Mouse (Mus musculus) thymus, postnatal 14 days (tissue): ENCODE measurements around the gene Dlgap3.

Experiments
- DNase-seq: peaks from one replicate; pipeline ENCODE4 v3.0.0; 2021

Dlgap3 gene

DNA sequence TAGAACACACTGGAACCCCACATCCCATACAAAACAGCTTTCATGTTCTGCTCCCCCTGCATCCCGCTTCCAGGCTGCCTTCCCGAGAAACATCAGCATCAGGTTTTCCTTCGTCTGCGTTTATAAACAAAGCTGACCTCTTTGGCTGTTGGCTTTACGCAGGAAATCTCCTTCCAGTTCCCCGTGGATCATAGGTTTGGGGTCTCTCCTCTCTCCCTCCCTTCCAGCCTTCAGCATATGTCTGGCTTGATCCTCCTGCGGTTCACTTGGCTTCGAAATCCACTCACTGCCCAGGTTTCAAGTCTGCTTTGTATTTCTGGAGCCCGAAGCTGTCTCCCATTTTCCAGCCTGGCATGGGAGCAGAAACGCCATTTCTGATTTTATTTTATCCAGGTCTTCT is 54.3 kb downstream of the Dlgap3 start:
- no peak for DNase-seq

DNA sequence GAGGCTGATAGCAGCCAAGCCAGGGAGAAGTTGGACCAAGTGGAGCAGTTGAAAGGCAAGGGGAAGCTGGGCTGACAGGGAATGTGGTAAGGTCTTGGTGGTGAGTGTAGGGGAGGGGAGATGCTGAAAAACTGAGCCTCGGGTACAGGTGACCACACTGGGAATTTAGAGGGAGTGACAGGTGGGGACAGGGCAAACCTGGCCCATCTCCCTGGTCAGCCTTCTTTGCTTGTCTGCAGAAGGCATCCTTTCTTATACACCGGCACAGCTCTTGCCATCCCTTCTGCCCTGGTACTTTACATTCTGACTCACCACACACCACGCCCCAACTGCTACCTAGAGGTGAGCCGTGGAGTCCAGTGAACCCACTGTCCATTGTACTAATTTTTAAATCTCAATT is 54.8 kb downstream of the Dlgap3 start:
- no peak for DNase-seq

DNA sequence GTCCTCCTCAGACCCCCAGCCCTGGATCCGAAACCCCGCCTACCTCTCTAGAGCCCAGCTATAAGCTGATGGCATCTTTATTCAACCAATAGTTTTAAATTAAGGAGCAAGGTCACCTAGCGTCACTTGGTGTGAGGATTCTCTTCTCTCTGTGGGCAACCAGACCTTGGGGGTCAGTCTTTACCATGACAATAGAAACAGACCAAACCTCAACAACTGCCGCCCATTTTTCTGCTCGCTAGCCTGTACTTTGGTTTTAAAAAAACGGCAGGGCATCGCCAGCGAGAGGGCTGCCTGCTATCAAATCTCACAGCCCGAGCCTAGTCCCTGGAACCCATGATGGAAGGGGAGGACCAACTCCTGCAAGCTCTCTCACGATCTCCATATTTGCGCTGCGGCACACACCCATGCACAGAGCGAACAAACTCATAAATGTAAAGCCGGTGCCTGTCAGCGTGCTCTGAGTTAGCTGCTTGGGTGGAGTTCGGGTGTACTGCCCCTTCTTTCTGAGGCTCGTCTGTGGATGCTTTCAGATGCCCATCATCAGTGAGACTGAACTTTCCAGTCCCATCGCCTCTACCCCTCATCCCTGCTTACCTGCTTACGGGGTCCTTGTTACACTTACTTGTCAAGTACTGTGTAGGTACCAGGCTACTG is 55.6 kb downstream of the Dlgap3 start:
- no peak for DNase-seq

DNA sequence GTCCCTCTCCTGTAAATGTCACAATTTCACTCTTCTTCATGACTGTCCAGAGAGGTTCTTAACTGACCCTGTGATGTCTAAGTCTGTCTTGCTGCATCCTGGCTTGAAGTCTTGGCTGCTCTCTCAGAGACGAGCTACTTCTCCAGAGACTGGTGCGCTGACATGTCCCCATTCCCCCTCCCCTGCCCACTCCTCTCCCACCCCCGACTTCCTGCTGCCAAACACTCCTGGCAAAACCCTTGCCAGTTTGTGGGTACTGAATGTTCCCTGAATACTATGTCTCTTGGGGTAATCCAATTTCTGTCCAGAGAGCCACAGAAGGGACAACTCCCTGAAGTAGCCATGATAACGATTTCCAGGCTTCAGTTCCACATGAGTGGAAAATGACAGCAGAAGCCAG is 57.1 kb downstream of the Dlgap3 start:
- no peak for DNase-seq

DNA sequence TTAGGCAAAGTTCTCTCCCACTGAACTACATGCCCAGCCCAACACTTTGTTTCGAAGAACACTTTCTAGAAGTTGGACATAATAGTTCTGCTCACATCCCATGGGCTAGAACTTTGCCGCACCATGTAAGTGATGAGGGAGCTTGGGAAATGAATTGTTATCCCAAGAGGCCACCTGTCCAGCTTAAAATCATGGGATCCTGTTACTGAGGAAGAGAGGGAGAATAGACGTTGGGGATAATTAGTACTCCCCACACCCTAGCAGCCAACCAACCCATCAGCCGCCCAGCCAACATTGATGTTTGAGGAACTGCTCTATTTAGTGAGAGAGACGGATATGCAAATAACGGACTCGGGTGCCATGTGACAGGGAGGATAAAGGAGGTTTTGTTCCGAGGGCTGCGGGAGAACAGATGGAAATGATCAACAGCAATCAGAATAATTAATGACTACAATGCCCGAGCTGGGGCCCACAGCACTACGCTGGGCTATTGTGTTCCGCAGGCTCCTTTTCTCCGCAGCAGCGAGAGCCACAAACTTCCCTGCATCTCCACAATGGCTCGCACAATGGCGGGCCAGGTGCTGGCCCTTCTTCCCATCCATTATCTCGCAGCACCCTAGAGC is 58.2 kb downstream of the Dlgap3 start:
- no peak for DNase-seq

DNA sequence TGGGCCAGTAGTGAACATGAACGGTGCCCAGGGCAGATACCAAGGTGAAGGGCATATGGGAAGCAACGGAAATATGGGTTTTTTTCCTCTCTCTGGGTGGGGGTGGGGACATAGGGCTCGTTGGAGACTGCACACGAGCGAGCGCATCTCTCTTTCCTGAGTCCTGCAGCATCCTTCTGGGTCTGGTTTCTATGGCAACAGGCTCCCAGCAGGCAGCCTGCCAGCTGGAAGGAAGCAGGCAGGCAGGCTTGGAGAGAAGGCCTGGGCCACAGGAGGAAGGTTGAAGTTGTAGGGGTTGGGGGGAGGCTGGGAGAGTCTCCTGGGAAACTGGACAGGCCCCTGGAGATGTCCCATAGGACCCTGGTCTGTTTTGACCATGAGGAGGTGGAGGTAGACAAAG is 63.0 kb downstream of the Dlgap3 start:
- DNase-seq: no peak

DNA sequence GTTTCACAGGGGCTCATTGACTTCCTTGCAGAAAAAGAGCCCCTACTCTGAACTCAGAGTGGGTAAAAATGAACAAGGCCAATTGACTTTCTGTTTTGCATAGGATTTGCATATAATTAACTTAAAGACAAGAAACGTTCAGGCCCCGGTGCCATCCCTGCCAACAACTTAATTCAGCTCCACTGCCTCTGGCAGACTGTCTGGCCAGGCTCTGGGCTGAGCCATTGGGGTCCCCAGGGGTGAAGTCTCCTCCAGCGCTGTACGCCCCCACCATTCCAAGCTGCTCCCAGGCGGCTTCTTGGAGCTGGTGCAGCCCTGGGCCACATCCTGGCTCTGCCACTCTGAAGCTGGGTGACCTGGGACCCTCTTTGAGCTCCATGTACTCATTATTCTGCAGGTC is 63.5 kb downstream of the Dlgap3 start:
- DNase-seq: no peak

DNA sequence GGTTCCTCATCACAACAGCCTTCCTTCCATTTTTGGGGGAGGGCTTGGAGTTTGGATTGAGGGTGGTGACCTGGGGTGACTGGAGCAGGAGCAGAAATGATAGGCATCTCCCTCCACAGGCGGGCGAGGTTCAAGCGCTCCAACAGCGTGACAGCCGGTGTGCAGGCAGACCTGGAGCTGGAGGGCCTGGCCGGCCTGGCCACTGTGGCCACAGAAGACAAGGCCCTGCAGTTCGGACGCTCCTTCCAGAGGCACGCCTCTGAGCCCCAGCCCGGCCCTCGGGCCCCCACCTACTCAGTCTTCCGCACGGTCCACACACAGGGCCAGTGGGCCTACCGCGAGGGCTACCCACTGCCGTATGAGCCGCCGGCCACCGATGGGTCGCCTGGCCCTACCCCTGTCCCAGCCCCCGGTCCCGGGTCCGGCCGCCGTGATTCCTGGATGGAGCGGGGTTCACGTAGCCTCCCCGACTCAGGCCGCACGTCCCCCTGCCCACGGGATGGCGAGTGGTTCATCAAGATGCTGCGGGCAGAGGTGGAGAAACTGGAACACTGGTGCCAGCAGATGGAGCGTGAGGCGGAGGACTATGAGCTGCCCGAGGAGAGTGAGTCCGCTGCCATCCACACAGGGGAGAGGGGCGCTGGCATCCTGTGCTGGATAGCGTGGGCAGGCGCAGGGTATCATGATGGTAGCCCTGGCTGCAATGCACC is 64.6 kb downstream of the Dlgap3 start:
- DNase-seq: no peak

DNA sequence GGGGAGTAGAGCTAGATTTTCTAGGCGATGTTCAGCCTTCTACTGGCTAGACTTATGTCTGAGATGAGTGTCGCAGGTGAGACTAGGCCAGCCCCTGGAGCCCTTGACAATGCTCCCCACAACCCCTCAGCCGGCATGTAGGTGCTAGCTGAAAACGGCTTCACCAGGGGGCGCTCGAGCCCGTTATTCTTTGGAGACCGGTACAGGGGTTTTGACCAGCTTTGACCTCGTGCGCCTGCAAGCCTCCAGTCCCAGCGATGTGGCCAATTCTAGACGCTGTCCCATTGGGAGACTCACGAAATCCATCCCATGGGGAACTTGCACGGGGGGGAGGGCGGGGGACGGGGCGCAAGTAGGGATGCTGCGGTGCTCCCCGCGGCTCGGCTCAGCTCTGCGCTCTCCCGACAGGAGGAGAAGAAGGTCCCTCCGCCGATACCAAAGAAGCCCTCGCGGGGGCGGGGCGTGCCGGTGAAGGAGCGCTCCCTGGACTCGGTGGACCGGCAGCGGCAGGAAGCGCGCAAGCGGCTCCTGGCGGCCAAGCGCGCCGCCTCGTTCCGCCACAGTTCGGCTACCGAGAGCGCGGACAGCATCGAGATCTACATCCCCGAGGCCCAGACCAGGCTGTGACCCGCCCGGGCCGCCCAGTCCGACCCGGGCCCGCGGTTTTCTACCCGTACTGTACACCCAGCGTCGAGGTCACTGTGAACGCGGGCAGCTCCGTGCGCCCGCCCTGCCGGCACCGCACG is 66.9 kb downstream of the Dlgap3 start:
- DNase-seq: peak; percentile 92

DNA sequence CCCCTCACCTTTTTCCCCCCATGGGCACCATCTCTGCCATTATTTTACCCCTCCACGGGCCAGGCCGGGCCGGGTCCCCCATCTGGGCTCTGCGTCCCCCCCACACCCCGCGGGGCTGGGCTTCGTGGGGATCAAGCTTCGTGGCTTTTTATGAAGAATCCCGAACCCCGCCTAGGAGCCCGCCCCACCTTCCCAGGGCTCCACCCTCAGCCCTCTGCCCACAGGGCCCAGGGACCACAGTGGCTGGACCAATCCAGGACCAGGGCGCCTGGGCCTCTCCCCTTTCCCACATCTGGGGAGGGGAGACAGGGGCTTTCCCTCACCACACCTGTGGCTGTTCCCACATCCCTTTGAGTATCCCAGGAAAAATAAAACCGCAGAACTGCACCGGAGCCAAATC is 67.6 kb downstream of the Dlgap3 start:
- peak; percentile 40 for DNase-seq

DNA sequence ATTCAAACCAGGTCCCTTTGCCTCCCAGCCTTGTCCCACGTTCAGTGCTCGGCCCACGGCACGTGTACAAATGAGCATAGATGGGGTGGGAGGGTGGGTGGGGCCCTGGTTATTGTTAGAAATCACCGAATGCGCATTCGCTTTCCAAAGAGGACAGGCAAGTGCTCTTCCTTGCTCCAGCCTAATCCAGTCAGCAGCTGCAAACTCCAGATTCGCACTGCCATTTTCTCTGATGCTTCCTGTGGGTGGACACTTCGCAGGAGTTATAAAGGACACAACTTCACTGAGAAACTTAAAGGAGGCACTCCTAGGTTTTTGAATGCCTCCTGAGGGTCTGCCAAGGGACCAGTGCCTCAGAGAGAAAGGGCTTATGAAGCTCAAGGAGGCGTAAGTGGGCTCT is 68.3 kb downstream of the Dlgap3 start:
- no peak for DNase-seq

DNA sequence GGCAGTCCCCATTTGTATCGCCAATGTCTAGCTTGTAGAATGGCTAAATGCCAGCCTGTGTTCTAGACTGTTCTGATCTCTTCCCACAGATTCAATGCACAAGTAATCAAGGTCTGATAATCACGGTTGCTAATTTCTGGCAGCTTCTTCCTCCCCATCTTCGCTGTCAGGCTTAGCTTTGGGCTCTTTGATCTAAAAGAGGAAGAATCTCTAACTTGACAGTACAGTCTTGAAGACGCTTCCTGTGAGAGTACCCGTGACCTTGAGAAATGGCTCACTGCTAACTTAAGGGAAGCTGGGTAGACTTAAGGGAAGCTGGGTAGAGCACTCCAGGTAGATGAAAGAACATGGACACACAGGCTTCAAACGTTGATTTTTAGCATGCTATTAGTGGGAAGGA is 73.7 kb downstream of the Dlgap3 start:
- DNase-seq: peak; percentile 24

DNA sequence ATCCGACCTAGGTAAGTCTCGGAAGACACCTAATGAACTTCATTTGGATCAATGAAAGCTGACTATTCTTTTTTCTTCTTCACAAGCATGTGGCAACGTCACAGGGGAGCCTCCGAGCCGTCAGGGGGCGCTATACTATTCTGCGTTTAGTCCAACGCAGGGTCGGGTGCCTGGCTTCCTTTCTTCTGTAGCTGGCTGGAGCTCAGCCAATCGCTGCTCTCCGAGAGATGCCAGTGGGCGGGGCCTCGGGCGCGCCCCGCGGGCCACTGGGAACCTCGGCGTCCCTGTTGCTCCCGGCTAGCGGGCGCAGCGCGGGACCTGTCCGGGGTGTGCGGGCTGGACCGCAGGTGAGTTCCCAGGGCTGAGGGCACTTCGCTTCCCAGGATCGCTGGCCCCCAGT is 74.5 kb downstream of the Dlgap3 start, which contains the start of gene Smim12:
Smim12 (plus strand) TSS at position 233 of the 400 bp plus-strand sequence.
- peak; percentile 99 for DNase-seq

DNA sequence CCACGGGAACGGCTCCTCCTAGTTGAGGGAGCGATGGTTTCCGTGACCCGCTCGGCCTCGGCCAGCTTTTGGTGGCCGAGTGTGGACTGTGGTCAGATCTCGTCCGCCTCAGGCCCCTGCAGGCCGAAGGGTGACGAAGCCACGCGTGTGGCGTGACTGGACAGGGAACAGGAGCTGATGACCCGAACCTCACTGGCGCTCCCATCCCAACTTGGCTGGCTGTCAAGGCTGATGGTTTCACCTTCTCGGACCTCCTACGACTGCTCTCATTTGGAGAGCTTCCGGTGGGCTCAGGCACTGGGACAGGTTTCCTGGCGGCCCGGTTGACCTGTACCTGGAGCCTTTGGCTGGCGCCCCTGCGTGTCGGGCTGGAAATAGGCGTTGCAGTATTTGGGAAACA is 74.9 kb downstream of the Dlgap3 start:
- DNase-seq: no peak

DNA sequence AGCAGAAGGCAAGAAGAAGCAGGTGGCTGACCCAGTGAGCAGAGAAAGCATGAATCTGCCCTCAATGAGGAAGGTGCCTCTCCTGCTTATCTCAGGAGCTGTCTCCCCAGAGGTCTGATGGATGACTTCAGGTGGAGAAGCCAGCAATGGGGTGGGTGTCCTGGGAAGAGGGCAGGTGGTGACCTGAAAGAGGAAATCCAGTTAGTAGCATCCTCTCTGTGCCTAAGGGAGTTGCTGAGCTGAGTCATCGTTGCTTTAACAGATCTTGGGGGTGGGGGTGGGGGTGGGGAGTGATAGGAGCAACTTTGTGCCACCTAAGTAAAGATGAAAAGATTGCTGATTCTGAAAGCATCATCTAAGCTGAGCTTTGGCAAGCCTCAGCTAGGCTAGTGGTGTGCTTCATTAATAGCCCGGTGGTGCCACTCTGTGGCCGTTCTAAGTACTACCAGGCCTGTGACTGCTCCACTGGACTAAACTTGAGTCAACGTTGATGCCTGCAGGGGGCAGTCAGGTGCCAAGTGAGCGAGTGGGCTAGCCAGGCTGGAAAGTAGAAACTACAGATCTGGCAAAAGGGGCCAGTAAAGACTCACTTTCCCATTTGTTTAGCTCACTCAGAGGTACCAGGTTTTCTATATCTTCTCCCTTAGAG is 80.8 kb downstream of the Dlgap3 start:
- DNase-seq: peak; percentile 93

DNA sequence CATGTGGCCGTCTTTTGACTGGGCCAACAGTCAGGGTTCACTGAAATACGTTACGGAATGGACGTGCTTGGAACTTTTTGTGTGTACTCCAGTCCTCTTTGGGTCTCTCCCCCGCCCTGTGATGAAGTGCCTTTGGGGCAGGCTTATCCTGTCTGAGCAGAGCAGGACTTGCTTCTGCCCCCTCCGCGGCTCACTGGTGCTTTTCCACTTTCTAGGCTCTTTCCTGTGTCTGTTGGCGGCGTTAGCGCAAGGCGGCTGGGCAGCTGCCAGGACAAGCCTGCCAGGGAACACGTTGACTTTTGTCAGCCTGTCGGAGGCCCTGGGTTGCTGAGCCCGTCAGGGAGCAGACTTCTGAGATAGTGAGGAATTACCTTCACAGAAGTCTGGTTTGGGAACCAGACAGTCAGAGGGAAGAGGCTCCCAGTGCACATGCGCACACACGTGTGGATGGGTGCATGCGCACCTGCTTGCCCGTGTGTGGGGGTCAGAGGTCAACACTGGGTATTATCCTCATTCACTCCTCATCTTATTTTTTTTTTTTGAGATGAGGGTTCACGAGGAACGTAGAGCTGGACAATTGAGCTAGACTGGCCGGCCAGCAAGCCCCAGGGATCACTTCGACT is 83.1 kb downstream of the Dlgap3 start:
- DNase-seq: no peak

DNA sequence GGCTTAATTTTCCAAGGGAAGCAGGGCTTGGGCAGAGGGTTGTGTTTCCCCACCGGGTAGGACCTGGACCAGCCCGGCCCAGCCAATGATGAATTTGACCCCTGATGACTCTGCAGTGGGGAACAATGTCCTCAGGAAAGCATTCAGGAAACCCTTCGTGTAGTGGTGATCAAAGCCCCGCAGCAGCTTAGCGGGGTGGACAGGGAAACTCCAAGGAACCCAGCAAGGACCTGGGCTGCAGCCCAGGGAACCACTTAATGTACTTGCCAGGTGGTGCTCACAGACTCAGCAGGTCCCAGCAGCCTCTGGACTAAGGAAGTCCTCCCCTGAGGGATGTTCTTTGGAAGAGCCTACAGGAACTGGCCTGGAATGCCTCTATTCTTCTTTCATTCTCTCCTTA is 87.7 kb downstream of the Dlgap3 start:
- no peak for DNase-seq

DNA sequence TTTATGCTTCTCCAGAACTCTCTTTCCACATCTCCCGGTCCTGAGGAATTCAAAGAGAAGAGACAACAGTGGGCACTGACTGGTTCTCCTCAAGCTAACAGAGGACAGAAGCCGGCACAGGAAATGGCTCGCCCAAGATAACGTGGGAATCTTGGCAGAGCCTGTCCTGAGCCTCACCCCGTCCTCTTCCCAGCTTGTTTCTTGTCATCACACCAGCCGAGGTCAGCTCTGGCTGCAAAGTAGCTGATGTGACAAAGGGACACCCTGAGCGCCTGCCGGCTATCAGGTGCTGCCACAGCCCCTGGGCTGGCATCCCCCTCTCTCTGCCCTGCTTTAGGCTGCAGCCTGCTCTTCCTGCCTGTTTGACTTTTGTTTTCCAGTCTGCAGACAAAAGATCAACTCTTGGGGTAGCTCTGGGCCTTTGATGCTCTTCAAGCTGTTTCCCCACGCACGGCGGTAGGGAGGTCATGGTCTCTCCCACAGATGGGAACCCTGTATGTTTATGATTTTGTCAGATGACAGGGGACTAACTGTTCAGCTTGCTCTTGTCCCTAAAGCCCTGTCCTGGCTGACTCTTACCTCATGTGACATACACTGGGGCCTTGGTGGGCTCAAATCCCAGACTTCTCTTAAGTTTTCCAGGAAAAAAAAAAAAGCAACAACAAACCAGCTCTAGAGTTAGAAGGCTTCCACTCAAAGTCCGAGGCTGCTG is 89.3 kb downstream of the Dlgap3 start:
- no peak for DNase-seq

DNA sequence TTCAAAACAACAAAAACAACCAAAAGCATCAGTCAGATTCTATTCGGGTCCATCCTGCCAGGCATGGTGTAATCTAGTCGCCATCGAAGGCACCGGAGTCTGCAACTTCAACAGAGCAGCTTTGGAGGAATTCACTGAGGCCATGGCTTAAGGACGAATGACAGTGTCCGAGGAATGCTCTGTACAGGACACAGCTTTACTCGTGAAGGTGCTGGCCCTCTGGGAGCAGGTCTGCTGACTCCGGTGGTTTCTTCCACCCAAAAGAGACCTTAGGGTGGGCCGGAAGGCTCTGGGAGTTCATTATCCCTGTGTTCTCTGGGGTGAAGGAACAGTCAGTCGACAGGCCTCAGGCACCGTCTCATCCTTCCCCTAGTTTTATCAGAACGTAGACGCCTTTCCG is 92.6 kb downstream of the Dlgap3 start:
- no peak for DNase-seq

DNA sequence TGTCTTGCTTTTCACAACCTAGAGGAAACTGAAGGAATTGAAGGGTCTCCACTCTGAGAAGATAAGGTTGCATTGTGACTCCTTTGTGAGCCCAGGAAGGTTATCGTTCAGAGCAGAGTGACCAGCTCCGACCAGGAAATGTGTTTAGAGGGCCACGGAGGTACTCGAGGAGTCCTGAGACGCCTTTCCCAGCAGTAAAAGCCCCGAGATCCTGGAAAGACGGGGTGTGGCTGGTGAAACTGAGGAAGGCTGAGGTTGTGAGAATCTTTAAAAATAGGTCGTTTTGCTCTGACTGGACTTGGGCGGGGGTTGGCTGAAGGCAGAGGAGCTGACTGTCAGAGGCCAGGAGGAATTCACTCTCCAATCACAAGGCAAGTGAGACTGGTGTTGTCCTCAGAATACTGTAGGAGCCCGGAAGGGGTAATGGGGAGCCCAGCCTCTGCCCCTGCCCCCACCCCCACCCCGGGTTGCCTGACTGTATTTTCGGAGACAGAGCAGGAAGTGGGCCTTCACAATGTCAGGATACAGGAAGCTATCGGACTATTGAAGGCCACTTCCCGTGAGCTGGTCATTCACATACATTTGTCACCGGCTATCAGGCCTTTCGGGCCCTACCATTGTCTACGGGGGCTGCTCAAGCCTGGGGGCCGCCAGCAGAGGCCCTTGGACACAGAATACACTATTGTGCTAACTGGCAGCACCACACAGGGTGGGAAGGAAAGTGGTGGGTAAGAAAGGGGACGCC is 94.6 kb downstream of the Dlgap3 start:
- DNase-seq: no peak

DNA sequence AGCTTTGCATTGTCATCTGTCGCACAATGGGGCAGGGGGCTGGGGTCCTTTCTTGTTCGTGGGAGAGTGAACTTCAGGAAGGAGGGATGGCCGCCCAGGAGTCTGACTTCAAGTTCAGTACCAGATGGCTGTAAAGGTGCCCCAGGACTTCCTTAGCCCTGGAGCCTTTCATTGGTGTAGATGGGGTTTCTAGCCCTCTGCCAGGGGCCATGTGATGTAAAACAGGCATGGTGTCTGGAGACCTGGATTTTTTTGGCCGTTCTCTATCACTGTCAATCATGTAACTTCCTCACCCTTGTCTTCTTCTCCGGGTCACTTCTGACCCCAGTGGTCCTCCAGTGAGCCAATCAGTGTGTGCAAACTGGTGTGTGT is 95.2 kb downstream of the Dlgap3 start:
- DNase-seq: no peak
